Mouse (Mus musculus): ENCODE results near the gene Erich6. TPM values are rescaled to one million over a fixed set of nuclear protein-coding genes. Genes with fewer than 3 reads are reported as not detected.

Erich6 gene
- not detected in 2 replicates for total RNA-seq (2017)

DNA sequence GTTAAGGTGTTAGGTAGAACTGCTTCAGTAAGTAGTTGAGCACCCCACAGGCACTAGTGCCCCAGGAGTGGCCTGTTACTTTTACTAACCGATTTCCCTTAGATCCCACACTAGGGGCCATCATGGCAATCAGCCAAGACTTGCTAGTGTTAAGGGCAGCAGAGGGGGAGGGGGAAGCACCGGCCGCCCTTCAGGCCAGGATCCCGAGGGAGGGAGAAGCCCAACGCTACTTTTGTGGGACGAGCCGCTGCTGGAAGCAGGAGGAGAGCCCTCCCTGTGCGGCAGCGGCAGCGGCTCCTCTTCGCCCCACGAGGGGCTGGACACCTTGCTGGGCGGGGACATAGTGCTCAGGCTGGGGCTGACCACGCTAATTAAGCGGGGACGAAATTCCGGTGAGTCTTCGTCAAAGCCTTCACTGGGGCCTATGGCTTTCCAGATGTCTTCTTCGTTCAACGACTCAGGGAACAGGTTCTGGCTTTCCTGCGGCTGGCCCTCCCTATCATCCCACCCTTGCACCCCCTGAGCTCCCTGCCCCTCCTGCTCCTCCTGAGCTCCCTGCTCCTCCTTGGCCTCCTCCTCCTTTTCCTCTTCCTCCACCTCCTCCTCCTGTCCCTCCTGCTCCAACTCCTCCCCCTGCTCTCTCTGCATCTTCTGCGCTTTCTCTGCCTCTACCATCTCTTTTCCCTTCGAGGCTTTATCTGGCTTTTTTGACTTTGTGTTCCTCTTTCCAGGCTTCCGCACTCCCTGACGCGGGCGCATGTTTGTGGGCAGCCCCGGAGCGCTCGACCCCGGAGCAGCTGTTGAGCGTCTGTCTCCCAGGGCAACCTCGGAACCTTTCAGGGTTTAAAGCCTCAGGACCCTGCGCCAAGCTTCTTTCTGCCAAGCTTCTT lies at the start of gene Erich6:
Gene Erich6, minus strand, starts transcription at position 802 of the 890 bp plus-strand sequence.
- ATAC-seq (replicated peaks; ENCODE audit: low read depth, poor library complexity, severe bottlenecking) = peak; percentile 98

DNA sequence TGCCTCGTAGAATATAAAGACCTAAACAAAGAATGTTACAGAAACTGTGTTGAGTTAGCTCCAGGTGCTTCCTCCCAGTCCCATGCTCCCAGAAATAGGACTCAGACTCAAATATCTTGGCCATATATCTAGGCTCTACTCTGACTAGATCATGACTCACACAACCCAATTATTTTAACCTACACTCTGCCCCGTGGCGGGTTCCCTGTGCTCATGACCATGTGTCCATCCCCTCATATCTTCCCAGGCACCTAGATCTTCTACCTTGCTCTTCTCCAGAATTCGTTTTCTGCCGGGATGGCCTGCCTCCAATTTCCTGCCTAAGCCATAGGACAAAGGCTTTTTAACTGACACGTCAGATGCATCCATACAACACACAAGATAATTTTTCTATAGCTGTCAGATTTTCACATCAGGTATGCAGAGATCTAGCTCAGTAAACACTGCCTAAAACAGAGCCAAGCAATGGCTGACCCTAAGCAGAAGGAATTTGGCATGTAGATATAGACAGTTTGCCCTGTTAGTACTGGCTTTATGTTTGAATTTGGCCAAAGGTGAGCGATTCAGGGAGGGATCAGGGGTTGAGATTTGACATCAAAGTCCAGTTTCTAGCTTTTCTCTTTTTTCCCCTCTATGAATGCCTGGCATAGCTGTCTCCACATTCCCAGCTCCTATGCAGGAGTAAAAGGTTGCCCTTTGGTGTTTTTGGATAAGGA lies 49.4 kb upstream of the Erich6 start:
- ATAC-seq (replicated peaks; ENCODE audit: low read depth, poor library complexity, severe bottlenecking) = no peak

DNA sequence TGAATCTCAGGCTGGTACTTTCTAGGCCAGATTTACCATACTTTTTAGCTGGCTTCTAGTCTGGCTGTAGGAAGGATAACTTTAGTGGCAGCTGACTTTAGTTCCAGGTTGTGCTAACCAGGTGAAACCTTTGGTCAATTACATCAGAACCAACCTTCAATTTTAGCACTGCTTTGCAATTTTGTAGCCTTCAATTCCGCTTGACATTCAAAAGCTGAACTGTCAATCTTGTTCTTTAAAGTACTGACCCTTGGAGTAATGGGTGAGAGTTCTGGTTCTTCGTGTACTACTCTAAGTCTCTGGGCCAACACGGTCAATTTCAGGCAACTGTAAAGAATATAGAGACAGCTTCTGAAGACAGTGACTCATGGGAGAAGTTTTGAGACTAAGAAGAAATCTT lies 48.4 kb upstream of the Erich6 start:
- no peak for ATAC-seq (replicated peaks; ENCODE audit: low read depth, poor library complexity, severe bottlenecking)

DNA sequence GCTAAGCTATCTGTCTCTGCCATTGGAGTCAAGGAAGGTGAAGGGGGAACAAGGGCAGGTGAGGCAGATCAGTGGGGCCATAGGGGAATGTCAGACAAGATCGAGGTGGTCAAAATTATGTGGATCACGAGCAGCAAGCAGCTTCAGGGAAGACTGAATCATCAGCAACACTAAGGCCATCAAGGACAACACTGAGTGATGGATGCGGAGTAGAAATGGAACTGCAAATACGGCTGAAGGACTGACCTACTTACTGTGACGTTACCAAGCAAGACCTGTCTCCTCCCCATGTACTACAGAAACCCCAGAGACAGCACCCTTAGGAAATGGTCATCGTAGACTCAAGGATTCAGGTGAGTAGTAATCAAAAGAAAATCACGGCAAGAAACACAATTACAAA lies 46.3 kb upstream of the Erich6 start:
- ATAC-seq (replicated peaks; ENCODE audit: low read depth, poor library complexity, severe bottlenecking) = no peak

DNA sequence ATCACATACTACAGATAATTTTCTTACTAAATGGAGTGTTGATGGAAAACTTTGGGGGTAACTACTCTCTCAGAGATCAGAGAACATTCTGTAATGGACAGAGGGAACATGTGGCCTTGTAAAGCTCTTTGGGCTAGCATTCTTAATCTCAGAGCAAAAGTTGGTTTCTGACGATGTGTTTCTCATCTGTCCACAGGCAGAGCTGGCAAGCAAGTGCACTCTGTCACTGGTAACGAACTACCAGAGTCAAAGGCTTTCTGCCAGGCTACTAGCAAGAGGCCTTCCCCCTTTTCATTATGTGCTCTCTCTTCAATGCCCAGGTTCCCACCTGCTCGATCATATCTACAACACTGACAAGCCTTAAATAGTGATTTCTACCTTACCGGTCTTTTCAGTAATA lies 45.3 kb upstream of the Erich6 start:
- no peak for ATAC-seq (replicated peaks; ENCODE audit: low read depth, poor library complexity, severe bottlenecking)

DNA sequence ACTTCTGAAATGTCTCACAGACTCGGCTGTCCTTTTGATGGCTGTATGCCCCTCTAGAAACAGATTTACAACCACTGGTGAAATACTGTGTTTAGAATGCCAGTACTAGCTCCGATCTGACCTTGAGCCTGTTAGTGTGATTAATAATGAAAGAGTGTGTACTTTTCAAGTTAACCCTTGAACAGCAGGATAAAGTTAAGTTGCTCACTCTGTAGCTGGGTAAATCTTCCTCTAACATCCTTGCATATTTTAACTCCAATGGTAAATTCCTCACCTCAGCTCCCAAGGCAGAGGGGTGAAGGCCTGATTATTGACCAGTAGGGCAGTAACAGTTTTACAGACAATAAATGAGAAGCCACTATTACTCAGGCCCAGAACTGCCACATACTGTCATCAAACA lies 44.8 kb upstream of the Erich6 start:
- ATAC-seq (replicated peaks; ENCODE audit: low read depth, poor library complexity, severe bottlenecking) = no peak

DNA sequence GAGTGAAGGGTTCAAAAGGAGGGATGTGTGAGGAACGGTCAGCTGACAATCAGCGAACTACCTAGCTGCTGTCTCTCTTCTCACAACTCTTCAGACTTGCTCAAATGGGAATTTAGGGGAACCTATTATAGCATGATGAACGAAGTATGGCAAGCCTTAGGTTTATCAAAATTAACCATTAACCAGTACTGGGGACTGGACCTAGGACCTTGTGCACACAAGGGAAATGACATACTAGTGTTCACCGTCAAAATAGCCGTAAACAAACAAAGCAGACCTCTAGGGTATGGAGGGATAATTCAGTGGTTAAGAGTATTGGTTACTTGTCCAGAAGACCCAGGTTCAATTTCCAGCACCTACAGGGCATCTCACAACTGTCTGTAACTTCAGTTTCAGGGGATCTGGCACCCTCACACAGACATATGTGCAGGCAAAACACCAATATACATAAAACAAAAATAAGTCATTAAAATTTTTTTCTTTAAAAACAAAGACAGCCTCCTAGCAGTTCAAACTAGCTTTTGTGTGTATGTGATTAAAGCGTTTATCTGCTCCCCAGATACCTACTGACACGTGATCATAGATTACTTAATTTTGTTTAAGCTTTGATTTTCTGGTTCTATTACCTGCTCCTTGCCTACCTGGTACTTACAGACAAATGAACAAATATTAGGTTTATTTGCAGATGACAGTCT lies 44.1 kb upstream of the Erich6 start:
- ATAC-seq (replicated peaks; ENCODE audit: low read depth, poor library complexity, severe bottlenecking) = no peak

DNA sequence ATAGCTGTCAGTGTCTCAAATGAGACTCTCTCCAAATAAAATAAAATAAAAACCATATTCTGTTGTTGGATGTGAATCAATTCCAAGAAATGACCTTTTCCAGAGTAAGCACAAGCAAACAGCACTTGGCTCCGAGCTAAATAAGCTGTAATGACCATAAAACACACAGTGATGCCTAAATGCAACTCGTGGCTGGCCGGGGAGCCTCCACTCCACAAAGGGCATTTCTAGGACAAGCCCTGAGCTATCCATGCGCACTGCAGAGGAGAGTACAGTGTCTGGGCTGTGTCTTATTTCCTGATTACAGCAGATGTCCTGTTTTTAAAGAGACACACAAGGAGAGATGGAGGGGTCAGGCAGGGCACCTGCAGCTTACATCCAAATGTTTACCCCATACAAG lies 43.0 kb upstream of the Erich6 start:
- ATAC-seq (replicated peaks; ENCODE audit: low read depth, poor library complexity, severe bottlenecking) = no peak

DNA sequence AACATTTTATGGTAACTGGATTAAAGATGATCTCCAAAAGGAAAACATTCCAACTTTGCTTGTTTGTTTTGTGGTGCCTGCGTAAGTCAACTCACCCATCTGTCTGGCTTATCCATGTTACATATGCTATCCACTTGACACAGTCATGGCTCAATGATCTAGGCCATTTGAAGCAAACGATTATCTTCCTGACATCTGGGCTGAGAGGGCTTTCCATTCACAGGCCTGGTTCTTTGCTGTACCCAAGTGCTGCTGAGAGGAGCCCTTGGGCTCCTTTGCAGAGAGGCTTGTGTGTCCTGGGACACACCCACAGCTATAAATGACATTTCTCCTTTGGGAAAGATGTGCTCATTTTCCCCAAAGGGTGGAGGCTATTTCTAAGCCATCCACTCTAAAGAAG lies 41.9 kb upstream of the Erich6 start:
- no peak for ATAC-seq (replicated peaks; ENCODE audit: low read depth, poor library complexity, severe bottlenecking)

DNA sequence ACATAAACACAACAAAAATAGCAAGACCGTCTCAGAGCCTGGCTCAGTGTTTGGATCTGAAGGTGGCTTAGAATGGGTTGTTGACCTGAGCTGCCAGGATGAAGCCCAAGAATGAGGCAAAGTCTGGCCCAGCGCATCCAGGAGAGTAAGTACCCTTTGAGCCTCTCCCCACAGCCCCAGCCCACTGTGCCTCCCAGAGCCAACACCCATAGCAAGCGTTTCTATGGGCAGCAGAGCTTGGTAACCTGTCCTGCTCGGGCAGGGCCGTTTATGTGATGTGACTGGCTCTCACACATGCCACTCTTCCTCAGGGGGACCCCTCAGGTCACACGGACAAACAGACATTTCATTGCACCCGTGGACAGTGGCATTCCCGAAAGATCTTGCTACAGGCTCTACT lies 41.4 kb upstream of the Erich6 start:
- no peak for ATAC-seq (replicated peaks; ENCODE audit: low read depth, poor library complexity, severe bottlenecking)

DNA sequence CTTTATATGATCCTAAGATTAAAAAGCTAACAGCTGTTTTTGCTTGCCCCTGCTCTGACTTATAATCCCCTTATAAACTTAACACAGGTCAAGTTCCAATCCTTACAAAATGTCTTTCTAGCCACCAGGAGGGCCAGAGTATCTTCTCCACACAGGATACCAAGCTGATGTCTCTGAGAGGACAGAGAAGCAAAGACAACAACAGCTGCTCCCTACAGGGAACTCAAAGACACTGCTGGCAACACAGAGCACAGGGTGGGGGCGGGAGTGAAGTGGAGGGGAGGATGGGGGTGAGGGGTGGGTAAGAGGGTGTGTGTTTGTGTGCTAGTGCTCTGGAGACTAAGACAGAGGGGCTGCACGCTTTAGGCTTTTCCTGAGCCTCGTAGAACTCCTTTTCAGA lies 40.6 kb upstream of the Erich6 start:
- no peak for ATAC-seq (replicated peaks; ENCODE audit: low read depth, poor library complexity, severe bottlenecking)

DNA sequence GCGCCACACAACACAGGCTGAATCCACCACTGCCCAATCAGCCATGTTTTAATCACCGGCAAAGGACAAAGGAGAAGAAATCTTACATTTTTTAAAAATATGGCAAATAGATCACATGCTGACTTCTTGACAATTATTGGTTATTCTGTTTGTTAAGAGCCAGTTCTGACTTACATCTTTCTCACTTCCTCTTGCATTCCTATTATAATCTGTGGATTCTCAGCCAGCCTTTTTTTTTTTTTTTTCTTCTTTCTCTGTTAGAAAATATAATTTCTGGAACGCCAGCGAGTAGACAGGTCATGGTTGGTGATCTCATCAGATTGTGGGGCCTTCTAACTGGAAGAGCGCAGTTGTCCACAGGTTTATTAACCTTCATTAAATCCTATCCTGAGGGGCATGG lies 36.3 kb upstream of the Erich6 start:
- no peak for ATAC-seq (replicated peaks; ENCODE audit: low read depth, poor library complexity, severe bottlenecking)

DNA sequence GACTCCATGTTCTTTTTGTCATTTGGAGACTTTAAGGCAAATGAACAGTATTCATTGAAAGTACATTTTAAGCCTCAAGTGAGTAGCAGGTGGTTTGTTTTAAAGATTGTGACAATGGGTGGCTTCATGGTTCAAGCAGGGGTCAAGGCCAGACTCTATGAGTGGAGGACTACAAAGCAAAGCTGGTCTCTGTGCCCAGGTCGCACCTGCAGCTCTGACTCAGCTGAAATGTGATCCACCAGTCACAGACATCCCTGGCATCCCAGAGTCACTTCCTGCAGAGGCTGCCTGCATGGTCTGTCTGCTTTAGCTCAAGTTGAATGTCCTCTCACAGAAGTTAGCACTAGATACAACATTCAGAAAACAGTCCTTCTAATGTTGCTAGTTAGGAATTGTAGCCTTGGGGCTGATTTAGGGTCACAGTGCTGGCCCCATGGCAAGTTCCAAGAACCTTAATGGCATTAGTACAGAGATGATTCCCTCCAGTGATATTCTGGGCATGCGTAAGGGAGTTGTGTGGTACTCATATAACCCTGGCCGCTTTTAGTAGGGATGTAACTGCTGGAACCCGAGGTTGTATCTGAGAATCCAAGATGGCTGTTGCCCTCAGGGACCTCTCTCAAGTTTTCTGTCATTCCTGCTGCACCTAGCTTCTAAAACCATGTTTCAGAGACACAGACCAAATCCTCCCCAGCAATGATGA lies 35.6 kb upstream of the Erich6 start:
- ATAC-seq (replicated peaks; ENCODE audit: low read depth, poor library complexity, severe bottlenecking) = no peak

DNA sequence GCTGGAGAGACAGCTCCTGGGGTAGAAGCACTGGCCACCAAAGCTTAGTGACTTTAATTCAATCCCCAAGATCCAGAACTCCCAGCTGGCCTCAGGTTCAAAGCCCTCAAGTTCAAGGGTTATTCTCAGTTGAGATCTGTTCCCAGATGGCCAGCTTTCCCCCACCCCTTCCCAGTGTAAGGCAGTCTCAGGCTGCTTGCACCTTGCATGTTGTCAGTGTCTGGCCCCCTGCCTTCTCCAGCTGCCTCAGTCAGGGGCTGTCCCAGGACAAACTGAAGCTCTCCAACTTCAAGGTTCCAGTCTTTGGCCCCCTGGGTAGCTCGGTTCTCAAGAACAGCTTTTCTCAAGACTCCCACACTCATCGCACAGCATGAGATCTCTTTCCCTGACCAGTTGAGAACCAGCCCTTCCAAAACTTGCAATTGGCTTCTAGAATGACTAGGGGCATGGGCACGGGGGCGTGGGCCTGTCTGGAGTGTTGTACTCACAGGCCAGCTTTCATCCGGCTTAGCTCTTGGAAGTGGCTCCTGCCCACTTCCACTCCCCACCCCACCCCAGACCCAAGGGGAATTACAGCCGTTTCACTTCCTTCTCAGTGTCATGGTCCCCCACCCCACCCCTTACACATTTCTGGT lies 34.7 kb upstream of the Erich6 start:
- peak; percentile 92 for ATAC-seq (replicated peaks; ENCODE audit: low read depth, poor library complexity, severe bottlenecking)

DNA sequence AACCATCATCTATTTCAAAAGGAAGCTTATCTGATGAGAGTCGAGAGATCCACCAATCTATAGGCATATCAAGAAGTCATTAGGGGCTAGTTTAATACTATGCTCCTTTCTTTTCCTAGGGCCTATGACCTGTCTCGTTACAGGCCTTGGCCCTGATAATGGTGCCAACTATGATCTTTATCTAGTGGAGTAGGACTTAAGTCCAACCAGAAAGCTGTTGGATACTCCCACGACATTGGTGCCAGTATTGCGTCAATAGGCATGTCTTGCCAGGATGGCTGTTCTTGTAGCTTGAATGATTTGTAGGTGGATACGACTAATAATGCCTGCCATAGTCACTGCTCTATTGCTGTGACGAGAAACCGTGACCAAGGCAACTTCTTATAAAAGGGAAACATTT lies 27.0 kb upstream of the Erich6 start:
- ATAC-seq (replicated peaks; ENCODE audit: low read depth, poor library complexity, severe bottlenecking) = no peak

DNA sequence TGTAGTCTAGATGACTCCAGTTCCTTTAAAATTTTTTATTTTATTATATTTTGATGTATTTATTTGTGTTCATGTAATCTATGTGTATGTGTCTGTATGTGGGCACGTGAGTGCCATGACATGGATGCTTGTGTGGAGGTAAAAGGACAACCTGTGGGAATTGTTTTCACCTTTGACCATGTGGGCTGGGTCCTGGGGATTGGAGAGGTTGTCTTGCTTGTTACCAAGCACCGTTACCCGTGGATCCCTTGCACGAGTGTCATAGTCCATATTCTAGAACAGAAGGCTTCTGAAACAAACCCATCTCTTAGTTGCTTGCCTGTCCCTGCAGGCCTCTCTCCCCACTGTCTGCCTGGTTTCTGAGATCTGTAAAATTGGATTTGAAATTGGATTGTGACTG lies 23.6 kb upstream of the Erich6 start:
- ATAC-seq (replicated peaks; ENCODE audit: low read depth, poor library complexity, severe bottlenecking) = no peak

DNA sequence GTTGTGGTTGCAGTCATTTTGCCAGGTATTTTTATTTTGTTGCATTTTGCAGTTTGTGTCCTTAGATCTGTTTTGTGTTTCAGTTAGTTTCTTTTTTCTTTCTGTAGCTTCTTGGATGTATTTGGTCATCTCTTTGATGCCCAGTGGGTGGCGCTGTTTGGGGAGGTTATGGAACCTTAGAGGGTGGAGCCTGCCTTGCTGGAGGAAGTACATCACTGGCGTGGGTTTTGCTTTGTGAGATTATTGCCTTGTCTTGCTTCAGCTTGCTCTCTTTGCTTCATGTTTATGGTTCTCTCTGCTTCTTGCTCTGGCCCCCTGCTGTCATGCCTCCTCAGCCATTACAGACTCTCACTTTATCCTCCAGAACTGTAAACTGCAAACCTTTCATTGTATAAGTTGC lies 20.3 kb upstream of the Erich6 start:
- ATAC-seq (replicated peaks; ENCODE audit: low read depth, poor library complexity, severe bottlenecking) = peak; percentile 84

DNA sequence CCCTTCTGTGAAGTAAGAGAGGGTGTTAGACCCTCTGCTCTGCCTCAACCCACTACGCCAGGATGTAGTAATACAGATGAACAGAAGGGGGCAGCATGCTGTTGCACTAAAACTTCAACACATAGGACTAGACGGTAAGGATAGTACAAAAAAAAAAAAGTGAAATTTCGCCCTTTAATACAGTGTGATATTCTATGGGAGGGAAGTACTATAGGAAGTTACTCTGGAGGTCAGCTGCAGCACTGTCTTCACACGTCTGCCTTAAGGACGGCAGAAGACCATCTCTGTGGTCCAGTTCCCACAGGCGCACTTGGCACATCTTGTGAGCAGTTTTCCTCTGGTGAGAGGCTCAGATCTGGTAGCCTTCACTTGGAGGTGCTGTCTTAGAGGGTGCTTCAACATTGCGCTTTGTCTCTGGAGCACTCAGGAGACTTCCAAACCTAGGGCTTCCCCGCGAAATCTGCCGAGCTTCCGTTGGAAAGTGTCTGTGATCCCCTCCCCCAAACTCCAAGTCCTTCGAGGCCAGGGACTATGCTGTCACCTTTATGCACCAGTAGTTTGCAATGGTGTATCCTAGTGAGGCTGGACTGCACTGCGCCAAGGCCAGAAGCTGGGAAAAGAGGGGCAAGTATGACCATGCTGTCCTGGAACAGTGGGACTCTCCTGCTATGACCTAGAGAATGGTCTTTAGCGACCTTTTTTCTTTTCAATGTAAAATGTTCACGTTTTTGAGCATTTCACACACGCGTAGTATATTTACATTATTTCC lies 18.5 kb upstream of the Erich6 start:
- peak; percentile 84 for ATAC-seq (replicated peaks; ENCODE audit: low read depth, poor library complexity, severe bottlenecking)

DNA sequence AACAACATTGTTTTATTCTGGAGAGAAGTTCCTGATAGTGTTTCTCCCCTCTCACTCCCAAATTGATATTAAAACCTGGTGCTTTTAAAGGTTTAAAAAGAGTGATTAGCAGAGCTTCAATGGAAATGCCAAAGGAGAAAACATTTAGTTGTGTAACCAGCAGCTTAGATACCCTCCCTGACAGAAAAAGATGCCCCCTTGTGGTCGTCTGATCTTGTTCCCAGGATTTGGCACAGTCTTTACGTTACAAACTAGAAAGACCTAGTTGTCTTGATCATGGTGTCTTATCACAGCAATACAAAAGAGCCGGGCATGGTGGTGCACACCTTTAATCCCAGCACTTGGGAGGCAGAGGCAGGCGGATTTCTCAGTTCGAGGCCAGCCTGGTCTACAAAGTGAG lies 16.9 kb upstream of the Erich6 start:
- 0 out of 2 replicates have a peak, but pooled peaks have one; percentile 23 for ATAC-seq (replicated peaks; ENCODE audit: low read depth, poor library complexity, severe bottlenecking)

All from common myeloid progenitor, adult 5-6 weeks (primary cell).